Mouse (Mus musculus) spleen, postnatal 14 days (tissue): Measurements from ENCODE around the gene C1qtnf2.

Experiments used
- DNase-seq, 2 experiments: peaks; one replicate each; pipeline ENCODE4 v3.0.0; 2021 to 2022; ENCODE audit warnings: low spot score in 2 of 2

The C1qtnf2 gene

GRCm38 (mm10) chr11:43537074-43537473 is 63.0 kb downstream of the C1qtnf2 start:
- DNase-seq: no peak

GRCm38 (mm10) chr11:43539863-43540262 is 65.8 kb downstream of the C1qtnf2 start:
- no peak for DNase-seq
